ENCODE assay signal across 8 mouse cellular contexts in genomic region chr15:101246231-101247154, GRCm38 (mm10). TPM values are rescaled to one million over a fixed set of nuclear protein-coding genes. Genes with fewer than 3 reads are reported as not detected.
A peak's percentile ranks its signal among the peaks of the same experiment; 100 is the strongest.
DNase-seq lines count a peak whose midpoint lies in the region; ATAC-seq and TF ChIP-seq lines count a peak whose summit lies in the region.

No protein-coding gene starts in this region.

- 2% methylated on average over 56 of the region's 56 CpGs for WGBS in hindbrain, embryonic 14.5 days

- no peak for TF ChIP-seq CTCF in Patski (IDR thresholded peaks at IDR 0.05)

- DNase-seq in Patski (ENCODE audit: low read depth, low spot score): peak; percentile 90
- peak; percentile 93 to 95 for DNase-seq in cerebellum, postnatal 25 days
- peak; percentile 75 to 89 for DNase-seq in frontal cortex, postnatal 25 days (ENCODE audit: low spot score in 2 of 2)
- DNase-seq in hindbrain, embryonic 14.5 days (ENCODE audit: low spot score): peak; percentile 97
- DNase-seq in layer of hippocampus, postnatal 36 days: peak; percentile 93 to 96
- DNase-seq in lung, postnatal 36 days: peak; percentile 99
- peak; percentile 99 for DNase-seq in retina, postnatal 1 day
- peak; percentile 83 to 97 for DNase-seq in urinary bladder, adult 18-20 months (ENCODE audit: low spot score in 2 of 2)

- peak overlapping the region; percentile 54 for H3K4me3 ChIP-seq in hindbrain, embryonic 14.5 days (replicated peaks; ENCODE audit: low read length)

- CTCF ChIA-PET in Patski (lab: Charles Lee): interaction anchor here (1.1 to 2.9 kb wide), 5 partner anchors 9 to 69 kb away, joined by 3 to 9 read pairs (median 8); no protein-coding TSS in a partner anchor

- H3K27me3 ChIP-seq in Patski: no peaks in the 10 kb centered on the region
- no peaks in the 10 kb centered on the region for H3K27me3 ChIP-seq in hindbrain, embryonic 14.5 days (ENCODE audit: control insufficient read depth, insufficient read depth, low read length)

- H3K36me3 ChIP-seq in hindbrain, embryonic 14.5 days (replicated peaks; ENCODE audit: control insufficient read depth, insufficient read depth): no peaks in the 10 kb centered on the region

- peak; percentile 92 for ATAC-seq in Patski
- peak; percentile 98 for ATAC-seq in hindbrain, embryonic 14.5 days (ENCODE audit: low FRiP score)

- in situ Hi-C loops in Patski (cut with MboI; ENCODE audit: low pct_unique_long_range_greater_than_20kb): no loop called here

- peak overlapping the region; percentile 87 for H3K27ac ChIP-seq in hindbrain, embryonic 14.5 days

- H3K4me2 ChIP-seq in hindbrain, embryonic 14.5 days (replicated peaks): peak overlapping the region; percentile 63

- H3K9ac ChIP-seq in hindbrain, embryonic 14.5 days: peak overlapping the region; percentile 74

- POLR2A ChIA-PET in Patski (lab: Charles Lee): interaction anchor here (1.0 kb wide), 1 partner anchor 16 kb away, joined by 3 read pairs; no protein-coding TSS in a partner anchor

- H3K4me1 ChIP-seq in hindbrain, embryonic 14.5 days (replicated peaks; ENCODE audit: control insufficient read depth, insufficient read depth, low read length): peaks cover 7% of the 10 kb centered on the region

- H3K9me3 ChIP-seq in hindbrain, embryonic 14.5 days (ENCODE audit: control insufficient read depth, low read length): no peaks in the 10 kb centered on the region

RNA-seq across cellular contexts. Expression of gene Nr4a1, which starts 7.6 kb away (rescaled TPM):
- 2.2 TPM for polyA plus RNA-seq in Patski (2021)
- 5.0 and 5.1 TPM in 2 replicates for polyA plus RNA-seq in hindbrain, embryonic 14.5 days (2014; fragmentation: Nextera tagmentation; extraction: Ambion mirVana)
- 10 to 100 TPM; 53.8 to 63.8 TPM for total RNA-seq in layer of hippocampus, postnatal 36 days (2021)

RNA-seq across cellular contexts. Expression of gene Grasp, which starts 22.5 kb away (rescaled TPM):
- polyA plus RNA-seq in Patski (2021): 6.8 TPM
- 1.6 and 2.5 TPM in 2 replicates for polyA plus RNA-seq in hindbrain, embryonic 14.5 days (2014; fragmentation: Nextera tagmentation; extraction: Ambion mirVana)
- 10 to 100 TPM; 68.7 to 70.3 TPM for total RNA-seq in layer of hippocampus, postnatal 36 days (2021)

RNA-seq across cellular contexts. Expression of gene Atg101, which starts 37.6 kb away (rescaled TPM):
- 48.6 TPM for polyA plus RNA-seq in Patski (2021)
- polyA plus RNA-seq in hindbrain, embryonic 14.5 days (2014; fragmentation: Nextera tagmentation; extraction: Ambion mirVana): 65.4 and 66.3 TPM in 2 replicates
- 10 to 100 TPM; 48.8 to 49.5 TPM for total RNA-seq in layer of hippocampus, postnatal 36 days (2021)

RNA-seq across cellular contexts. Expression of gene 6030408B16Rik, which starts 46.5 kb away (rescaled TPM):
- not detected for polyA plus RNA-seq in Patski (2021)
- polyA plus RNA-seq in hindbrain, embryonic 14.5 days (2014; fragmentation: Nextera tagmentation; extraction: Ambion mirVana): 0.23 and 0.37 TPM in 2 replicates
- total RNA-seq in layer of hippocampus, postnatal 36 days (2021): under 1 TPM; 0.20 to 0.30 TPM

Comparison
In these comparisons a context has a peak if more than half of its experiments do, and no peak if none do; other contexts are left out.
1. Peak in every context shown above with its lines: DNase-seq, ATAC-seq, H3K4me3 ChIP-seq and H3K27ac ChIP-seq.